ENCODE assay signal across 8 mouse cellular contexts in genomic region chr17:5007156-5007658, GRCm38 (mm10). TPM values are rescaled to one million over a fixed set of nuclear protein-coding genes. Genes with fewer than 3 reads are reported as not detected.
DNase-seq lines count a peak whose midpoint lies in the region; ATAC-seq and TF ChIP-seq lines count a peak whose summit lies in the region.

No protein-coding gene starts in this region.

- dilution Hi-C loops in CH12.LX (cut with MboI; ENCODE audit: extremely low pct_ligation_motif_present, extremely low pct_unique_long_range_greater_than_20kb, low sequenced_read_pairs): no loop called here

- peak overlapping the region; percentile 25 for H3K4me2 ChIP-seq in CH12.LX (ENCODE audit: insufficient read depth, low read depth, poor library complexity, severe bottlenecking)
- peak overlapping the region; percentile 42 for H3K4me2 ChIP-seq in midbrain, postnatal 0 days (ENCODE audit: low read depth, low read length, poor library complexity, severe bottlenecking)

- no peak for TF ChIP-seq RAD21 in CH12.LX (IDR thresholded peaks at IDR 0.05; ENCODE audit: low read depth, low read length)

- no peak overlapping the region for H3K27ac ChIP-seq in CH12.LX (ENCODE audit: insufficient read depth, low read depth)
- no peak overlapping the region for H3K27ac ChIP-seq in midbrain, postnatal 0 days (ENCODE audit: low read depth, low read length)
- no peak overlapping the region for H3K27ac ChIP-seq in layer of hippocampus, adult 2 months

- TF ChIP-seq POLR2A in CH12.LX (IDR thresholded peaks at IDR 0.05; ENCODE audit: low read depth, low read length): no peak

- peaks cover 0 to 14% of the 10 kb centered on the region in 2 experiments for H3K36me3 ChIP-seq in CH12.LX (replicated peaks in 1 of 2; ENCODE audit: control insufficient read depth in 1 of 2, insufficient read depth in 1 of 2, low read length in 1 of 2)
- H3K36me3 ChIP-seq in midbrain, postnatal 0 days (ENCODE audit: insufficient read depth, low read length): no peaks in the 10 kb centered on the region

- H3K4me3 ChIP-seq in CH12.LX (replicated peaks in 1 of 3; ENCODE audit: low read depth in 2 of 3, low read length in 2 of 3, poor library complexity in 1 of 3): no peak overlapping the region
- peak overlapping the region; percentile 16 for H3K4me3 ChIP-seq in midbrain, postnatal 0 days (ENCODE audit: low read depth, low read length)
- no peak overlapping the region; the same call in 1 of the 2 replicates for H3K4me3 ChIP-seq in layer of hippocampus, adult 2 months

- 7% methylated on average over 15 of the region's 15 CpGs for WGBS in midbrain, postnatal 0 days

- ATAC-seq in midbrain, postnatal 0 days (ENCODE audit: low FRiP score): peak; percentile 44; the same call in 1 of the 2 replicates

- peaks cover 32 to 81% of the 10 kb centered on the region in 2 experiments for H3K4me1 ChIP-seq in CH12.LX (ENCODE audit: control insufficient read depth in 1 of 2, insufficient read depth in 2 of 2)
- H3K4me1 ChIP-seq in midbrain, postnatal 0 days (ENCODE audit: insufficient read depth, low read length): peaks cover 23% of the 10 kb centered on the region

- TF ChIP-seq EP300 in CH12.LX (IDR thresholded peaks at IDR 0.05; ENCODE audit: low read length): no peak

- TF ChIP-seq CTCF in CH12.LX (conservative IDR thresholded peaks at IDR 0.05 in 1 of 2, IDR thresholded peaks at IDR 0.05 in 1 of 2; ENCODE audit: low read depth in 2 of 2, low read length in 2 of 2): no peak
- no peak for TF ChIP-seq CTCF in midbrain, postnatal 0 days (IDR thresholded peaks at IDR 0.05)
- TF ChIP-seq CTCF in layer of hippocampus, adult 2 months (conservative IDR thresholded peaks at IDR 0.05): no peak

- peak; percentile 52 for DNase-seq in CH12.LX (ENCODE audit: extremely low read depth)
- peak; percentile 74 for DNase-seq in embryo, embryonic 10.5 days (ENCODE audit: low spot score)
- peak; percentile 59 to 69 for DNase-seq in heart, postnatal 10 days
- peak; percentile 70 to 78 for DNase-seq in kidney, postnatal 36 days
- peak; percentile 53 for DNase-seq in midbrain, postnatal 0 days (ENCODE audit: low spot score)
- DNase-seq in right cerebral cortex, postnatal 25 days: no peak
- DNase-seq in frontal cortex, adult 2 months (ENCODE audit: extremely low spot score in 1 of 2, low spot score in 1 of 2): no peak
- DNase-seq in layer of hippocampus, adult 2 months (ENCODE audit: low spot score in 2 of 2): no peak

- no peaks in the 10 kb centered on the region for H3K27me3 ChIP-seq in CH12.LX (replicated peaks)
- no peaks in the 10 kb centered on the region for H3K27me3 ChIP-seq in midbrain, postnatal 0 days (ENCODE audit: insufficient read depth, low read length)

- H3K9me3 ChIP-seq in CH12.LX (replicated peaks; ENCODE audit: low read length): no peaks in the 10 kb centered on the region
- H3K9me3 ChIP-seq in midbrain, postnatal 0 days (ENCODE audit: low read length): no peaks in the 10 kb centered on the region

- intact Hi-C loops in heart, postnatal 10 days (cut with DNase I): loop anchor here (10.0 kb wide), 1 partner anchor 388 kb away; no protein-coding TSS in a partner anchor

- peaks cover 18% of the 10 kb centered on the region for H3K79me2 ChIP-seq in CH12.LX (replicated peaks; ENCODE audit: control insufficient read depth, extremely low read depth, insufficient read depth, poor library complexity, severe bottlenecking)

- in situ Hi-C loops in CH12.LX (cut with MboI; ENCODE audit: low pct_ligation_motif_present, low pct_unique_long_range_greater_than_20kb, low sequenced_read_pairs): no loop called here

- H3K9ac ChIP-seq in CH12.LX (ENCODE audit: insufficient read depth, low read depth): no peak overlapping the region
- no peak overlapping the region for H3K9ac ChIP-seq in midbrain, postnatal 0 days (replicated peaks; ENCODE audit: low read length, poor library complexity, severe bottlenecking)

TF ChIP-seq in CH12.LX, 34 proteins besides CTCF, POLR2A, EP300 and RAD21:
- no peak for TF ChIP-seq NRF1 (IDR thresholded peaks at IDR 0.05; ENCODE audit: low read depth, low read length)
- TF ChIP-seq TCF12 (IDR thresholded peaks at IDR 0.05; ENCODE audit: low read depth, low read length): peak; percentile 21; the same call in 1 of the 2 replicates
- TF ChIP-seq MAFK (IDR thresholded peaks at IDR 0.05; ENCODE audit: insufficient replicate concordance, low read length): peak; percentile 41; the same call in 1 of the 2 replicates
- TF ChIP-seq POLR2AphosphoS2 (IDR thresholded peaks at IDR 0.05; ENCODE audit: low read depth, low read length): no peak
- no peak for TF ChIP-seq PAX5 (IDR thresholded peaks at IDR 0.05; ENCODE audit: low read length)
- peak; percentile 69 for TF ChIP-seq MXI1 (IDR thresholded peaks at IDR 0.05; ENCODE audit: low read depth, low read length)
- peak; percentile 84 for TF ChIP-seq BHLHE40 (IDR thresholded peaks at IDR 0.05; ENCODE audit: low read depth, low read length)
- no peak for TF ChIP-seq CHD1 (IDR thresholded peaks at IDR 0.05; ENCODE audit: low read depth, low read length)
- TF ChIP-seq SIN3A (IDR thresholded peaks at IDR 0.05; ENCODE audit: low read length): peak; percentile 71
- peak; percentile 95 for TF ChIP-seq MAX (IDR thresholded peaks at IDR 0.05; ENCODE audit: low read length)
- peak; percentile 62; the same call in 1 of the 2 replicates for TF ChIP-seq ETS1 (conservative IDR thresholded peaks at IDR 0.05; ENCODE audit: low read depth, low read length)
- peak; percentile 91 for TF ChIP-seq USF2 (conservative IDR thresholded peaks at IDR 0.05; ENCODE audit: low read depth, low read length)
- 0 out of 2 replicates have a peak, but pooled peaks have one; percentile 52 for TF ChIP-seq MYC (IDR thresholded peaks at IDR 0.05; ENCODE audit: low read depth, low read length)
- peak; percentile 88 for TF ChIP-seq USF1 (IDR thresholded peaks at IDR 0.05; ENCODE audit: low read depth, low read length)

RNA-seq across cellular contexts. Expression of gene Arid1b, which starts 13.1 kb away (rescaled TPM):
- 8.8 and 9.7 TPM in 2 replicates for total RNA-seq in CH12.LX (2012; rRNA removed)
- 6.1 and 6.7 TPM in 2 replicates for total RNA-seq in CH12.LX (2014; rRNA removed)
- polyA plus RNA-seq in CH12.LX (2012; ENCODE audit: insufficient read length, low read depth): 11.3 and 12.4 TPM in 2 replicates
- 10 to 100 TPM; 38.9 to 41.4 TPM for total RNA-seq in heart, postnatal 10 days (2021)
- total RNA-seq in midbrain, postnatal 0 days (2014; rRNA removed): 62.0 and 73.3 TPM in 2 replicates
- 10.1 and 11.9 TPM in 2 replicates for polyA plus RNA-seq in midbrain, postnatal 0 days (2015; fragmentation: Nextera tagmentation; extraction: Ambion mirVana)
- polyA plus RNA-seq in frontal cortex, adult 2 months (2012; rRNA removed): 25.7 and 27.9 TPM in 2 replicates
- total RNA-seq in layer of hippocampus, adult 2 months (2021): 100 to 1,000 TPM; 114 to 119 TPM

Comparison
In these comparisons a context has a peak if more than half of its experiments do, and no peak if none do; other contexts are left out.
1. DNase-seq: peak in CH12.LX (single experiment), embryo, embryonic 10.5 days (single experiment), heart, postnatal 10 days (2 of 2), kidney, postnatal 36 days (2 of 2) and midbrain, postnatal 0 days (single experiment); none in right cerebral cortex, postnatal 25 days (single experiment), frontal cortex, adult 2 months (0 of 2) and layer of hippocampus, adult 2 months (0 of 2).